Mouse (Mus musculus): Measurements from ENCODE around the gene Aldh1l1.

DNA sequence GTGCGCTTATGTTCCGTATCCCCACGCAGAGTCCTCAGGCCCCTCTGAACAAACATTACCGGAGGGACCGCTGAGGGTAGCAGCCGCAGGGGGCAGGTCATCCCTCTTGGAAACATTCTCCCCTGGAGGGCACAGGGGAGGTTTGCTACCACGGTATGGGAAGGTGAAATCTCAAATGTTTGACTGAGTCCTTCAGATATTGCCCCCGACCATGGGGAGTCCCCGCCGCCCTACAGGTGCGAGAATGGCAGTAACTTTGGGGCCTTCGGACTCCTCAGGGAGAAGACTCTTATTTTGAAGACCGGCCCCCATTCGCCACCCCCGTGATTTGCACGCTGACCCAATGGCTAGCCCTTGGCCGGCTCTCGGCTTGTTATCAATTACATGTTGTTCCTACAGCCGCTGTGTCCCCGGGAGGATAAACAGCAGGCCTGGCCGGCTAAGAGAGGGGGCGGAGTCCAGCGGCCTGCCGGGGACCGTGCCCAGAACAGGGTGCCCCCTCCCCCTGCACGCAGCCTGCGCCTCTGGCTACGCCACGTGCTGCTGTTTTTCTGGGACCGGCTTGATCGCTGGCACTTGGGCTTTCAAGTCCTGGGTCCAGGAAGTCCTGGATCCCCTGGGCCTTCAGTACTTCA, 22.9 kb upstream of the Aldh1l1 start:
- TF ChIP-seq TAL1 (IDR thresholded peaks at IDR 0.05; ENCODE audit: low read length) (no peak), GATA1 (IDR thresholded peaks at IDR 0.05; ENCODE audit: low read length) (no peak)
